Mouse (Mus musculus) spleen, postnatal 14 days (tissue): ENCODE data around the gene Capg.

Experiments
- DNase-seq, 2 experiments: peaks; one replicate each; pipeline ENCODE4 v3.0.0; 2021 to 2022; ENCODE audit warnings: low spot score in 2 of 2

The Capg gene

GRCm38 (mm10) chr6:72568736-72569135, 24.5 kb downstream of the Capg start:
- DNase-seq: no peak

- no peak for DNase-seq
These were observed 26.6 kb downstream of the Capg start for GRCm38 (mm10) chr6:72570644-72571397.

GRCm38 (mm10) chr6:72571826-72572225, 27.6 kb downstream of the Capg start:
- no peak for DNase-seq

GRCm38 (mm10) chr6:72576041-72576440, 31.9 kb downstream of the Capg start:
- no peak for DNase-seq

- DNase-seq: no peak
These were observed 37.6 kb downstream of the Capg start for GRCm38 (mm10) chr6:72581625-72582382.

- no peak for DNase-seq
These were observed 39.1 kb downstream of the Capg start for GRCm38 (mm10) chr6:72583211-72583839.

GRCm38 (mm10) chr6:72584154-72584553, 40.0 kb downstream of the Capg start:
- DNase-seq: no peak

- DNase-seq: no peak
These were observed 42.5 kb downstream of the Capg start for GRCm38 (mm10) chr6:72586701-72587100.

GRCm38 (mm10) chr6:72588307-72588706, 44.1 kb downstream of the Capg start:
- DNase-seq: no peak

GRCm38 (mm10) chr6:72590111-72590510, 45.9 kb downstream of the Capg start:
- DNase-seq: no peak

- no peak for DNase-seq
These were observed 49.0 kb downstream of the Capg start for GRCm38 (mm10) chr6:72593011-72593803.

GRCm38 (mm10) chr6:72593914-72594313, 49.7 kb downstream of the Capg start:
- no peak for DNase-seq

GRCm38 (mm10) chr6:72597083-72597874, 53.1 kb downstream of the Capg start:
- DNase-seq: no peak

- peak; percentile 59 to 71 for DNase-seq
These were observed 54.0 kb downstream of the Capg start, which contains the start of the genes Elmod3 and Retsat for GRCm38 (mm10) chr6:72597956-72598753. Gene Elmod3, minus strand, starts transcription at chr6:72598413. Gene Retsat, plus strand, starts transcription at chr6:72598475.

GRCm38 (mm10) chr6:72598791-72599557, 54.8 kb downstream of the Capg start:
- no peak for DNase-seq

GRCm38 (mm10) chr6:72600216-72600615, 56.0 kb downstream of the Capg start:
- DNase-seq: no peak

GRCm38 (mm10) chr6:72600771-72601170, 56.6 kb downstream of the Capg start:
- DNase-seq: no peak

GRCm38 (mm10) chr6:72601732-72602131, 57.5 kb downstream of the Capg start:
- peak; percentile 63 to 78 for DNase-seq

GRCm38 (mm10) chr6:72604066-72604465, 59.9 kb downstream of the Capg start:
- DNase-seq: no peak
